Mouse (Mus musculus): ENCODE data around the gene Tanc1.

DNA sequence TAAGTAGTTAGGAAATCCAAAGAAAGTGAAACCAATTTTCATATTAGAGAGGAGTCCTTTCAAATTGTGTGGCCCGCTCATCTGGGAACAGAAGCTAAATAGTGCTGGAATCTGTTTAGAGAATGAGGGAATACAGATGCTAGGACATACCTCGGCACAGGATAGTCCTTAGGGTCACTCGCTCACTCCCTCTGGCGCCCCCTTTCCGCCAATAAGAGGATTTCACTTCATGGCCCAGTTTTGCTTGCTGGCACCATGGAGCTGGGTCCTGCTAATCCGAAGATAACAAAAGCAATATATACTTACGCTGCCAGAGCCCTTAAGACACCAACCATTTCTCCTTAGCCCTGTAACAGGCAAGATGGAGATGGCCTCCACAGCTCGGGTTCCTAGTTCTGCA is 15.3 kb upstream of the Tanc1 start:
- TF ChIP-seq GATA1 (IDR thresholded peaks at IDR 0.05; ENCODE audit: borderline replicate concordance, low read length) (no peak), FLI1 (IDR thresholded peaks at IDR 0.05; ENCODE audit: low read length) (no peak)
